Mouse (Mus musculus) myocyte (in vitro differentiated cells): ENCODE results near the gene Vti1a.

Source experiments
- TCF12 ChIP-seq: IDR thresholded peaks from one replicate; pipeline ENCODE4 v1.6.1; 2011; ENCODE audit warnings: mild to moderate bottlenecking, control low read depth; ENCODE audit not compliant: poor library complexity, insufficient read depth, severe bottlenecking
- TCF3 ChIP-seq: IDR thresholded peaks from one replicate; pipeline ENCODE4 v1.6.1; 2011; ENCODE audit warnings: low read depth, control low read depth; ENCODE audit not compliant: insufficient read length

DNA sequence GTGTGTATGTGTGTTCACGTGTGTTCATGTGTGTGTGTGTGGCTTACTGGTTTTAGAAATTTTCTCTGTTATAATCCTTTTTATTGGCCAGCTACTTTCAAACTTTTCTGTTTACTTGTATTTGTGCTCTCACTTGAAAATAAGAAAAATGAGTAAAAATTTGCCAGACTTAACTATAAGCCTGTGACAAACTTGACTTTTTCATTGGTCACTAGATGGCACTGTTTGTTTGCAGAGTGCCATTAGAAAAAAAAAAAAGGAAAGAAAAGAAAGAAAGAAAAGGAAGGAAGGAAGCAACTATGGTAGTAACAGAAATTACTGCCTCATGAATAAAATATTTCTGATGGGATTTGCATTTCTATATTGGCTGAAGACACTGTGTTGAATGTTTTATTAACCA lies 19.8 kb downstream of the Vti1a start:
- TF ChIP-seq TCF3 (no peak), TCF12 (no peak)
